Mouse (Mus musculus) liver, adult (tissue): ENCODE measurements around the gene Sox5.

Experiments used
- GATA4 ChIP-seq: IDR thresholded peaks from 2 replicates; pipeline ENCODE4 v1.6.1; 2014; ENCODE audit warnings: mild to moderate bottlenecking, low read length; ENCODE audit not compliant: insufficient replicate concordance

Gene Sox5

GRCm38 (mm10) chr6:143831246-143831645, 950.5 kb downstream of the Sox5 start:
- no peak for TF ChIP-seq GATA4

DNA sequence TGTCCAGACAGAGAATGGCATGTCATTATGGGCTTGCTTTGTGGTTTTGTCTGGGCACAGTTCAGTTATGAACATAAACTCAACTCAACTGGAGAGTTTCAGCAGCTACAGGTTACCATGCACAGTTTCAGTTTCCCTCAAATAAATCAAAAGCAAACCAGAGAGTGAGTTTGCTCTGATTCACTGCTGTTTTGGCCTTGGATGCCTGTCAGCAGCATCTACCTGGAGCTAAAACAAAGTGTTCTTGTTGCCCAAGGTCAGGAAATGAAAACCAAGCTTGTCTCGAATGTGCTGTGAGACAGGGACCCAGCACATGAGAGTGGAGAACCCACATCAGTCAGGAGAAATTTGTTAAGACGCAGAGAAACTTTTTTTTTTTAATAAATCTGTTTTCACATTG, 951.6 kb downstream of the Sox5 start:
- TF ChIP-seq GATA4, result no peak

GRCm38 (mm10) chr6:143826786-143827185, 955.0 kb downstream of the Sox5 start:
- no peak for TF ChIP-seq GATA4

DNA sequence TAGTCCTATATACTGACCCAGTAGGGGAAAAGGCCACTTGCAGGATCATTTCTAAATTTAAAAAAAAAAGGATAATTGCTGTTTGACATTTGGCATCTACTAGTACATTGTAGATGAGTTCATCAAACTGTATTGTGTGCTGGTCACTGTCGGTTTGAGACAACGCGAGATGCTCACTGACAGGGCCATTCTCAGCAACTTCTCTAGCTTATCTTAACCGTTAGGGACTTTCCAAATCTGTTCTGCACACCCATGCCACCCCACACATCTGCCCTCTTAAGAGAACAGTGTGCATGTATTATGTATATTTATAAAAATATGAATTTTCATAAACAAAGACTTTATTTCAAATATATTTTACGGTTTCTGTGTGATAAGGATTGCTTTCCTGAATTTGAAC, 955.8 kb downstream of the Sox5 start:
- no peak for TF ChIP-seq GATA4

DNA sequence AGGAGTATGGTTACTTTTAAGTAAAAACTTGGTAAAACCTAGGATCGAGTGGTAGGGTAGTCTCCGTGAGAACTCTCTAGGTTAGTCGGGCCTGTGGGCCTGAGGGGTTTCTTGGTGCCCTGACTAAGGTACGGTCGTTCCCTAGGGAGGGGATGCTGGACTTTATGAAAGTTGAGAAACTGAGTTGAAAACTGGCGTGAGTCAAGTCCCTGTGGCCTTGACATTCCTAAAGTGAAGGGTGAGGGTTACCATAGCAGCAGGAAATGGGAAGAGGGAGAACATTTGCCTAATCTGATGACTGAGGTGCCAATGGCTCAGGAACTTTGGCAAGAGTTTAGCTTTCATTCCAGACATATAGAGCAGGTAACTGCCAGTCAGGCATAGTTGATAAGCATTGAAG, 956.7 kb downstream of the Sox5 start:
- no peak for TF ChIP-seq GATA4

GRCm38 (mm10) chr6:143788446-143788845, 993.3 kb downstream of the Sox5 start:
- TF ChIP-seq GATA4, result no peak

- no peak for TF ChIP-seq GATA4
Observed at GRCm38 (mm10) chr6:143787360-143787759, 994.4 kb downstream of the Sox5 start.

- no peak for TF ChIP-seq GATA4
Observed at GRCm38 (mm10) chr6:143785685-143786084, 996.1 kb downstream of the Sox5 start.
